Mouse (Mus musculus): Measurements from ENCODE around the gene Cfap44. TPM values are rescaled to one million over a fixed set of nuclear protein-coding genes. Genes with fewer than 3 reads are reported as not detected.
A peak's percentile ranks its signal among the peaks of the same experiment; 100 is the strongest.

The Cfap44 gene
- total and polyA plus RNA-seq, 3 experiments = 0.55 TPM; not detected in 2

DNA sequence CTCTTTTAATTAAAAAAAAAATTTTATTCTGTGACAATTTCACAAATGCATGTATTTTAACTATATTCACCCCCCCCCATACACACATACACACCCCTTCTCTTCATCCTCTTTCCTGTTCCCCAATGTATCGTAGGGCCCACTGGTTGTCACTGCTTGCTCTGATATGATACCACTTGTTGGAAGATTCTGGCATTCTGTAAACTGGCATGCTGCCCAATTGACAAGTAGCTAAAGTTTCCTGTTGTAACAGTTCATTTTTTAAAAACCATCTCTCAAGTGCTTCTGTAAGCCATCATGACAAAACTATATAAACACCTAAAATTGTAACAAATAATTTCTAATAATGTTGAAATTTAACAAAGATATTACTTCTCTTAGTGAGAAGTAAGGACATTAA lies 10.3 kb upstream of the Cfap44 start:
- Histone ChIP-seq H3K36me3 (ENCODE audit: control insufficient read depth, insufficient read depth, low read length) (no peaks in the 10 kb centered on the region), H3K9ac (ENCODE audit: low read depth, low read length) (no peak overlapping the region), H3K27ac (no peak overlapping the region), H3K79me2 (replicated peaks; ENCODE audit: control insufficient read depth, insufficient read depth, low read length) (no peaks in the 10 kb centered on the region), H3K4me1 (ENCODE audit: control insufficient read depth, insufficient read depth, low read length) (no peaks in the 10 kb centered on the region), H3K4me3 (no peak overlapping the region), H3K27me3 (ENCODE audit: control insufficient read depth, insufficient read depth, low read length) (no peaks in the 10 kb centered on the region)
- DNase-seq = no peak
- intact Hi-C loops (cut with DNase I) = no loop called here
- WGBS = 69% methylated on average over 1 of the region's 1 CpGs
- no peak for TF ChIP-seq POLR2A (IDR thresholded peaks at IDR 0.05; ENCODE audit: insufficient read depth, low read depth, low read length)
- TF ChIP-seq CTCF (IDR thresholded peaks at IDR 0.05) = no peak
- no peak for TF ChIP-seq EP300 (IDR thresholded peaks at IDR 0.05; ENCODE audit: insufficient read depth, low read depth, low read length)

GRCm38 (mm10) chr16:44391877-44392548 lies 2.6 kb upstream of the Cfap44 start:
- TF ChIP-seq CTCF (IDR thresholded peaks at IDR 0.05) = peak; percentile 82
- no peak for TF ChIP-seq POLR2A (IDR thresholded peaks at IDR 0.05; ENCODE audit: insufficient read depth, low read depth, low read length)
- peak; percentile 21 to 26 for DNase-seq
- peaks cover 1% of the 10 kb centered on the region; the same call in 1 of the 2 replicates for H3K4me1 ChIP-seq (ENCODE audit: control insufficient read depth, insufficient read depth, low read length)
- intact Hi-C loops (cut with DNase I) = no loop called here
- H3K27ac ChIP-seq = no peak overlapping the region
- WGBS = 37% methylated on average over 9 of the region's 9 CpGs
- no peaks in the 10 kb centered on the region for H3K79me2 ChIP-seq (replicated peaks; ENCODE audit: control insufficient read depth, insufficient read depth, low read length)
- no peaks in the 10 kb centered on the region for H3K36me3 ChIP-seq (ENCODE audit: control insufficient read depth, insufficient read depth, low read length)
- H3K4me3 ChIP-seq = no peak overlapping the region
- no peaks in the 10 kb centered on the region for H3K27me3 ChIP-seq (ENCODE audit: control insufficient read depth, insufficient read depth, low read length)
- no peak overlapping the region for H3K9ac ChIP-seq (ENCODE audit: low read depth, low read length)

GRCm38 (mm10) chr16:44404933-44405332 lies 10.3 kb downstream of the Cfap44 start:
- DNase-seq = no peak
- Histone ChIP-seq H3K9ac (ENCODE audit: low read depth, low read length) (no peak overlapping the region), H3K4me1 (ENCODE audit: control insufficient read depth, insufficient read depth, low read length) (no peaks in the 10 kb centered on the region), H3K27me3 (ENCODE audit: control insufficient read depth, insufficient read depth, low read length) (no peaks in the 10 kb centered on the region), H3K79me2 (replicated peaks; ENCODE audit: control insufficient read depth, insufficient read depth, low read length) (no peaks in the 10 kb centered on the region), H3K27ac (no peak overlapping the region), H3K36me3 (ENCODE audit: control insufficient read depth, insufficient read depth, low read length) (no peaks in the 10 kb centered on the region), H3K4me3 (no peak overlapping the region)
- TF ChIP-seq POLR2A (IDR thresholded peaks at IDR 0.05; ENCODE audit: insufficient read depth, low read depth, low read length) (no peak), EP300 (IDR thresholded peaks at IDR 0.05; ENCODE audit: insufficient read depth, low read depth, low read length) (no peak), CTCF (IDR thresholded peaks at IDR 0.05) (no peak)
- WGBS = 89% methylated on average over 5 of the region's 5 CpGs
- intact Hi-C loops (cut with DNase I) = no loop called here

DNA sequence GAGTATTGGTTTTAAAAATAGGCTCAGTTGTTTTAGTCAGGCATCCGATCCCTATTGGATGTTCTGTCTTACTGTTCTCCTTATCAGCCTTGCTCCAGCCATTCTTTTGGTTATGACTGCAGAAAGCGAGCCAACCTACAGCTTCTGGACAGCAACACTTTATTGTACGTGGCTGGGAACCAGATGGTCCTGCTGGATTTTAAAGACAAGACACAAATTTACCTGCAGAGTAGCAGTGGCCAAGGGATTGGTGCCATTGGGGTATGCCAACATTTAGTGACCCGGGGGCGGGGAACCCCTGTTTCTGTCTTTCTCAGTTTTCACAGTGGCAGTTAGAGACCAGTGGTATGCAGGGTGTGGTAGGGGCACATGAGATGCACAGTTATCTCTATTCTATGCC lies 12.6 kb downstream of the Cfap44 start:
- DNase-seq = no peak
- no peak overlapping the region for H3K4me3 ChIP-seq
- H3K9ac ChIP-seq (ENCODE audit: low read depth, low read length) = no peak overlapping the region
- WGBS = 67% methylated on average over 5 of the region's 5 CpGs
- intact Hi-C loops (cut with DNase I) = no loop called here
- TF ChIP-seq POLR2A (IDR thresholded peaks at IDR 0.05; ENCODE audit: insufficient read depth, low read depth, low read length) (no peak), EP300 (IDR thresholded peaks at IDR 0.05; ENCODE audit: insufficient read depth, low read depth, low read length) (no peak), CTCF (IDR thresholded peaks at IDR 0.05) (no peak)
- no peaks in the 10 kb centered on the region for H3K79me2 ChIP-seq (replicated peaks; ENCODE audit: control insufficient read depth, insufficient read depth, low read length)
- H3K36me3 ChIP-seq (ENCODE audit: control insufficient read depth, insufficient read depth, low read length) = no peaks in the 10 kb centered on the region
- H3K4me1 ChIP-seq (ENCODE audit: control insufficient read depth, insufficient read depth, low read length) = no peaks in the 10 kb centered on the region
- H3K27ac ChIP-seq = no peak overlapping the region
- H3K27me3 ChIP-seq (ENCODE audit: control insufficient read depth, insufficient read depth, low read length) = no peaks in the 10 kb centered on the region

GRCm38 (mm10) chr16:44408290-44408689 lies 13.7 kb downstream of the Cfap44 start:
- Histone ChIP-seq H3K79me2 (replicated peaks; ENCODE audit: control insufficient read depth, insufficient read depth, low read length) (no peaks in the 10 kb centered on the region), H3K9ac (ENCODE audit: low read depth, low read length) (no peak overlapping the region), H3K4me1 (ENCODE audit: control insufficient read depth, insufficient read depth, low read length) (no peaks in the 10 kb centered on the region), H3K27ac (no peak overlapping the region), H3K27me3 (ENCODE audit: control insufficient read depth, insufficient read depth, low read length) (no peaks in the 10 kb centered on the region), H3K4me3 (no peak overlapping the region), H3K36me3 (ENCODE audit: control insufficient read depth, insufficient read depth, low read length) (no peaks in the 10 kb centered on the region)
- whole genome bisulfite sequencing = 92% methylated on average over 2 of the region's 2 CpGs
- DNase-seq = no peak
- intact Hi-C loops (cut with DNase I) = no loop called here
- no peak for TF ChIP-seq CTCF (IDR thresholded peaks at IDR 0.05)
- TF ChIP-seq EP300 (IDR thresholded peaks at IDR 0.05; ENCODE audit: insufficient read depth, low read depth, low read length) = no peak
- no peak for TF ChIP-seq POLR2A (IDR thresholded peaks at IDR 0.05; ENCODE audit: insufficient read depth, low read depth, low read length)

- no peak overlapping the region for H3K4me3 ChIP-seq
- intact Hi-C loops (cut with DNase I) = no loop called here
- TF ChIP-seq CTCF (IDR thresholded peaks at IDR 0.05) (no peak), EP300 (IDR thresholded peaks at IDR 0.05; ENCODE audit: insufficient read depth, low read depth, low read length) (no peak), POLR2A (IDR thresholded peaks at IDR 0.05; ENCODE audit: insufficient read depth, low read depth, low read length) (no peak)
- no peaks in the 10 kb centered on the region for H3K4me1 ChIP-seq (ENCODE audit: control insufficient read depth, insufficient read depth, low read length)
- no peaks in the 10 kb centered on the region for H3K36me3 ChIP-seq (ENCODE audit: control insufficient read depth, insufficient read depth, low read length)
- H3K9ac ChIP-seq (ENCODE audit: low read depth, low read length) = no peak overlapping the region
- DNase-seq = no peak
- WGBS = 27% methylated on average over 6 of the region's 6 CpGs
- H3K27ac ChIP-seq = no peak overlapping the region
- H3K27me3 ChIP-seq (ENCODE audit: control insufficient read depth, insufficient read depth, low read length) = no peaks in the 10 kb centered on the region
- no peaks in the 10 kb centered on the region for H3K79me2 ChIP-seq (replicated peaks; ENCODE audit: control insufficient read depth, insufficient read depth, low read length)
Measured at GRCm38 (mm10) chr16:44410176-44410575, 15.6 kb downstream of the Cfap44 start.

All from heart, adult 2 months (tissue).